Mouse (Mus musculus) heart, postnatal 0 days (tissue): ENCODE data around the gene Syt8. TPM values are rescaled to one million over a fixed set of nuclear protein-coding genes. Genes with fewer than 3 reads are reported as not detected.
"Not testable (repeated sequence)": the region's sequence is repeated elsewhere in the genome, so short reads cannot be mapped to it uniquely, and the experiment has no call there.

Experiments
- ATAC-seq: fragments of 200-750 bp; cut with Nextera tagmentation; 2 replicates; pipeline ENCODE4 v1.8.0; 2017; ENCODE audit warnings: low read depth, moderate number of reproducible peaks, moderate library complexity; ENCODE audit not compliant: insufficient read depth
- DNase-seq: peaks from one replicate; pipeline ENCODE4 v3.0.0-alpha.2; 2016; ENCODE audit warnings: low spot score
- H3K27ac ChIP-seq: fragments of 300-500 bp; sonication (generic); 2 replicates; pipeline ENCODE4 v1.5.1; 2014; ENCODE audit warnings: low read depth, mild to moderate bottlenecking
- H3K27me3 ChIP-seq: fragments of 300-500 bp; sonication (generic); 2 replicates; pipeline ENCODE4 v1.6.1; 2014; ENCODE audit warnings: low read length, mixed read lengths; ENCODE audit not compliant: control insufficient read depth, insufficient read depth
- H3K36me3 ChIP-seq: fragments of 300-500 bp; sonication (generic); replicated peaks from 2 replicates; pipeline ENCODE4 v1.6.1; 2014; ENCODE audit warnings: low read length, mixed read lengths; ENCODE audit not compliant: control insufficient read depth, insufficient read depth
- H3K4me1 ChIP-seq: fragments of 300-500 bp; sonication (generic); 2 replicates; pipeline ENCODE4 v1.6.1; 2014; ENCODE audit warnings: antibody characterized with exemption; ENCODE audit not compliant: control insufficient read depth, insufficient read depth
- H3K4me2 ChIP-seq: fragments of 300-500 bp; sonication (generic); 2 replicates; pipeline ENCODE4 v1.6.1; 2014; ENCODE audit warnings: low read depth, mild to moderate bottlenecking, low read length, moderate library complexity
- H3K4me3 ChIP-seq: fragments of 300-500 bp; sonication (generic); 2 replicates; pipeline ENCODE4 v1.5.1; 2014; ENCODE audit warnings: low read depth, low read length
- H3K9ac ChIP-seq: fragments of 300-500 bp; sonication (generic); replicated peaks from 2 replicates; pipeline ENCODE4 v1.6.1; 2014; ENCODE audit warnings: low read depth, low read length, mixed read lengths
- H3K9me3 ChIP-seq: fragments of 300-500 bp; sonication (generic); replicated peaks from 2 replicates; pipeline ENCODE4 v1.6.1; 2016; ENCODE audit warnings: low read length; ENCODE audit not compliant: control insufficient read depth
- CTCF ChIP-seq: IDR thresholded peaks from 2 replicates; pipeline ENCODE4 v1.5.1; 2016; ENCODE audit warnings: antibody characterized with exemption, control low read depth, low read depth
- EP300 ChIP-seq: IDR thresholded peaks from 2 replicates; pipeline ENCODE4 v1.6.1; 2016; ENCODE audit warnings: antibody characterized with exemption, low read depth
- WGBS: fragments of 180-500 bp; shearing (Covaris S2); extraction: QIAGEN DNeasy Blood & Tissue Kit; methylation state at CpG from one replicate; pipeline ENCODE4 v1.1.7; 2014; 5-methylcytosine and 5-hydroxymethylcytosine counted together
- polyA plus RNA-seq: library from polyadenylated mRNA; unstranded; fragments of >200 nt; fragmentation: Nextera tagmentation; extraction: Ambion mirVana; gene quantifications from 2 replicates; pipeline ENCODE4 v1.2.1, GENCODE M21; 2015
- total RNA-seq: library from RNA; depleted of rRNA; stranded (reverse); fragments of >200 nt; gene quantifications from 2 replicates; pipeline ENCODE4 v1.2.3, GENCODE M21; 2014; ENCODE audit warnings: low replicate concordance

Syt8 gene
- total and polyA plus RNA-seq, 2 experiments from 2014 or later = 18.0 TPM; not detected in 1

- Histone ChIP-seq H3K36me3 (no peaks in the 10 kb centered on the region), H3K4me2 (no peak overlapping the region), H3K4me1 (no peaks in the 10 kb centered on the region), H3K9me3 (no peaks in the 10 kb centered on the region), H3K27ac (no peak overlapping the region), H3K9ac (no peak overlapping the region), H3K4me3 (no peak overlapping the region), H3K27me3 (no peaks in the 10 kb centered on the region)
- ATAC-seq (no peak), DNase-seq (no peak)
- TF ChIP-seq EP300 (no peak), CTCF (no peak)
- WGBS = 63% methylated on average over 7 of the region's 7 CpGs
Measured at GRCm38 (mm10) chr7:142400112-142400749, 34.4 kb upstream of the Syt8 start.

- Histone ChIP-seq H3K9ac (no peak overlapping the region), H3K9me3 (no peaks in the 10 kb centered on the region), H3K27ac (no peak overlapping the region), H3K36me3 (no peaks in the 10 kb centered on the region), H3K4me2 (no peak overlapping the region), H3K4me3 (no peak overlapping the region), H3K27me3 (no peaks in the 10 kb centered on the region), H3K4me1 (no peaks in the 10 kb centered on the region)
- WGBS = 54% methylated on average over 7 of the region's 7 CpGs
- TF ChIP-seq EP300 (no peak), CTCF (no peak)
- no peak for ATAC-seq
- no peak for DNase-seq
Measured at GRCm38 (mm10) chr7:142400750-142401142, 33.9 kb upstream of the Syt8 start.

DNA sequence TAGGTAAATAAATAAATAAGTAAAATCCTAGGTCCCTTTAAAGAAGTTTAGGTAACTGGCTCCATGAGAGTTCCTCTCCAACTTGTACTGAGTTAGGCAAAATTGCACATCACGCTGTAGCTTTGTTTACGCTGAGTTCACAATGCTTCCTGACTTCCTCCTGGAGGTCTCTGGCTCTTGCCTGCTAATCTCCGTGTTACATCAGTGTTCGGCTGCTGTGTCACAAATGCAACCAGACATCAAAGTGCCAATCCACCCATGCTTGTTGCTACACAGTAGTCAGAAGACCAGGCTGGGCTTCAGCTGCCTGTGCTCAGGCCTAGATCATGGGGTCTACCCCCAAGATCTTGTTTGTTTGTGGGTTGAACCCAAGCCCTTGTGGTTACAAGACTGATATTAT, 31.1 kb upstream of the Syt8 start:
- no peak overlapping the region for H3K9ac ChIP-seq
- no peaks in the 10 kb centered on the region for H3K36me3 ChIP-seq
- WGBS = 60% methylated on average over 4 of the region's 4 CpGs
- no peak for ATAC-seq
- no peak overlapping the region for H3K27ac ChIP-seq
- TF ChIP-seq EP300 (no peak), CTCF (no peak)
- no peak overlapping the region for H3K4me3 ChIP-seq
- no peaks in the 10 kb centered on the region for H3K9me3 ChIP-seq
- no peak overlapping the region for H3K4me2 ChIP-seq
- no peak for DNase-seq
- H3K4me1 ChIP-seq = no peaks in the 10 kb centered on the region
- H3K27me3 ChIP-seq = no peaks in the 10 kb centered on the region

DNA sequence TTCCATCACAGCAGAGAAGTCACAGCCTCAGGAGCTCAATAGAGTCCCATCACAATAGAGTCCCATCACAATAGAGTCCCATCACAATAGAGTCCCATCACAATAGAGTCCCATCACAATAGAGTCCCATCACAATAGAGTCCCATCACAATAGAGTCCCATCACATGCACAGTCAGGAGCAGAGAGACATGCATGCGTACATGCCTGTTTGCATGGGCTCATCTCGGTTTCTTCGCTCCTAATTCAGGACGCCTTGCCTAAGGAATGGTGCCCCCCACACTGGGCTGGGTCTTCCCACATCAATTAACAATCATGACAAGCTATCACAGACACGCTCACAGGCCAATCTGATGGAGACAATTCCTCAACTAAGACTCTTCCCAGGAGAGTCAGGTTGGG, 29.5 kb upstream of the Syt8 start:
- H3K27me3 ChIP-seq, DNase-seq, H3K4me1 ChIP-seq, H3K9ac ChIP-seq, H3K9me3 ChIP-seq, H3K4me2 ChIP-seq, ATAC-seq, H3K27ac ChIP-seq, H3K4me3 ChIP-seq, H3K36me3 ChIP-seq: not testable (repeated sequence)
- 87% methylated on average over 5 of the region's 5 CpGs for WGBS

DNA sequence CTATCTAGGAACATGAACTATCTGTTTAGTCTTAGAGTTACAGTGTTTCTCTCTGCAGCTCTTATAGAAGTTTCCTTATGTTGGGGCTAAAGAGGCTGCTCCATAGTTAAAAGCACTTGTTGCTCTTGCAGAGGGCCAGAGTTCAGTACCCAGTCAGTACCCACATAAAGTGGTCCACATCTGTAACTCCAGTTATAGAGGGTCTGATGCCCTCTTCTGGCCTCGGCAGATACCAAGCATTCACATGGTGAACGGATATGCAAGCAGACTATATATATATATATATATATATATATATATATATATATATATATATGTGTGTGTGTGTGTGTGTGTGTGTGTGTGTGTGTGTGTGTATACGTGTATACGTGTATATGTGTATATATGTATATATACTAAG, 26.7 kb upstream of the Syt8 start:
- Histone ChIP-seq H3K9ac (no peak overlapping the region), H3K36me3 (no peaks in the 10 kb centered on the region), H3K27ac (no peak overlapping the region), H3K4me2 (no peak overlapping the region), H3K4me3 (no peak overlapping the region), H3K27me3 (no peaks in the 10 kb centered on the region), H3K9me3 (no peaks in the 10 kb centered on the region), H3K4me1 (no peaks in the 10 kb centered on the region)
- WGBS = 62% methylated on average over 4 of the region's 4 CpGs
- TF ChIP-seq EP300 (no peak), CTCF (no peak)
- ATAC-seq (no peak), DNase-seq (no peak)

DNA sequence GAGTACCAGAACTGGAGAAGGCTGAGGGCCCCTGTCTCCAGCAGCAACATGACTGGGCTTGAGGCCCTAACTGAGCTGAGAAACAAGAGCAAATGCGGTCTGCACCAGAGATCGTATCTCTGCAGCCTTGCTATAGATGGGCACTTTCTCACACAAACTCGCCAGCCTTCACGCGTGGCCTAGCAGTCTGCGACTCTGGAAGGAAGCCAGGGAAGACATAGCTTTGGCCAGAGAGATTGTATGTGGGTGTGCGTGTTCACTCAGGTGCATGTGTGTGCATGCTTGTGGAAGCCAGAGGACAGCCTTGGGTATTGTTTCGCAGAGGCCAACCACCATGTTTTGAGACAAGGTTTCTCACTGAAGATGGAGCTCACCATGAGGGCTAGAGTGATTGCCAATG, 26.0 kb upstream of the Syt8 start:
- no peak for ATAC-seq
- TF ChIP-seq EP300 (no peak), CTCF (no peak)

More for the DNA sequence above, 26.0 kb upstream of the Syt8 start:
- DNase-seq = no peak
- no peaks in the 10 kb centered on the region for H3K9me3 ChIP-seq
- no peak overlapping the region for H3K4me3 ChIP-seq
- H3K9ac ChIP-seq = no peak overlapping the region
- H3K36me3 ChIP-seq = no peaks in the 10 kb centered on the region
- H3K27ac ChIP-seq = no peak overlapping the region
- no peaks in the 10 kb centered on the region for H3K4me1 ChIP-seq
- WGBS = 92% methylated on average over 8 of the region's 8 CpGs
- no peak overlapping the region for H3K4me2 ChIP-seq
- no peaks in the 10 kb centered on the region for H3K27me3 ChIP-seq
